Mouse (Mus musculus) spleen, postnatal 36 days (tissue): ENCODE results near the gene Lrrfip1.

Experiments used
- DNase-seq, 2 experiments: peaks; one replicate each; pipeline ENCODE4 v3.0.0; 2022; ENCODE audit warnings: low spot score in 2 of 2, mixed read lengths in 1 of 2

The Lrrfip1 gene

DNA sequence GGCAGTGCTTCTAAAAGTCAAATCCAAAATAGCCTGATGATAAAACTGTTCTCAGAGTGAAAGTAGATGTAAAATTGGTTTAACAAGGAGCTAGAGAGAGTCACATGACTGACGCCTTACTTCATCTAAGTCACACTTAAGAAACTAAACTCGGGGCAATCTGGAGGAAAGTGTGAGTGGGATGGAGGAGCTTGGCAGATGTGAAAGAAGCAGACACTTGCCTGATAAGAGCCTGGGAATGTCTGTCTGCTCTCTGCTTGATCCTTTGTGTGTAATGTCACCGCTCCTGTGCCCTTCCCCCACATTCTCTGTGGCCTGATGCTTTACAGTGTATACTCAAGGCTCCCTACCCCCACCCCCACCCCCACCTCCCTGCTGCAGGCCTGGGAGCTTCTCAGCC lies 87.8 kb downstream of the Lrrfip1 start:
- DNase-seq: no peak

DNA sequence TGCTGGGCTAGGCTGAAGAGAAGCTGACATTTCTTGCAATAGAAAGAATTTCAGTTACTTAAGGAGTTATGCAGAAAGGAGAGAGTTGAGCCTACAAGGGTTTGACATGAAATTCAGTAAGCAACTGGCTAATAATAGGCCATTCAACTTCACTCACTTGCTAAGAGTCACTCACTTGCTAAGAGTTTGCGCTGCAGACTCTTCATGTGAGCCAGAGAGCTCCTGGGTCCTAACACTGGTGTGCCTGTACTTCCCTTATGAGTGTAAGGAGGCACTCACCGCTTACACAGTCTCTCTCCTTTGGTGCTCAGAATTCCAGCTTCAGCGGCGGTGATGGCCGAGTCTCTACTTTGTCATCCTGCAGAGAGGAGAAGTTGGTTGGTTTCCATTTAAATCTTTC lies 88.2 kb downstream of the Lrrfip1 start:
- no peak for DNase-seq

GRCm38 (mm10) chr1:91088027-91088426 lies 89.5 kb downstream of the Lrrfip1 start:
- no peak for DNase-seq

GRCm38 (mm10) chr1:91088941-91089340 lies 90.4 kb downstream of the Lrrfip1 start:
- no peak for DNase-seq

GRCm38 (mm10) chr1:91090456-91090855 lies 91.9 kb downstream of the Lrrfip1 start:
- no peak for DNase-seq

DNA sequence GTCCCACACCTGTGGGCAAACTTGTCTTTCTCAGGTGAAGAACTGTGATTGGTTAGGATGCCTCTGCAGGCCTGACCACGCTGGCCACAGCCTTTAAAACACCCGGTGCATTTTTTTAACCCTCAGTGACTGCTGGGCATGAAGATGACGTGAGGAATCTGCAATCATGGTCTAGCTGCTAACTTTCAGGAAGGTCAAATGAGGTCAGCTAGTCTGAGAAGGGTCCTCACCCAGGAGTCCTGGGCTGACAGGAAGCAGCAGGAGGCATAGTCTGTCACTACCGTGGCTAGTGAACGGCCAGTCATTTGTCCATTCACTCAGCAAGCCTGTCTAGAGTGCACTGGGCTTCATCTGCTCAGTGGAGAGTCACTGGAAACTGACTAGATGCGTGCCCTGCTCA lies 93.9 kb downstream of the Lrrfip1 start:
- no peak for DNase-seq

DNA sequence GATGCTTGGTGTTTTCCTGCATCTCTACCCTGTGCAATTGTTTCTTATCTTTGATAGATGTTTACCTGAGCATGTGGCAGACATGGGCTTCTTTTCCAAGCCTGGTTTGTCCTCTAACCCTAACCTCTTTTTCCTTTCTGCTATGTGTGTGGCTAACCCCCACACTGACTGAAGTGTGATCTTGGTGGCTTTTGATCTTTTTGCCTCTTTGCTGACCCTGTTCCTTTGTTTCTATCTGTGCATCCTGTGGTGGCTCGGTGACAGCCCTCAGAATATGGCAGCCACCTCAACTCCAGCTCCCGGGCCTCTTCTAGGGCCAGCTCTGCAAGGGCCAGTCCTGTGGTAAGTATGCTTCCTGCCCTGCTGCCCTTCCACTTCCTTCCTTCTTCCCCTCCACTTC lies 94.8 kb downstream of the Lrrfip1 start:
- no peak for DNase-seq

DNA sequence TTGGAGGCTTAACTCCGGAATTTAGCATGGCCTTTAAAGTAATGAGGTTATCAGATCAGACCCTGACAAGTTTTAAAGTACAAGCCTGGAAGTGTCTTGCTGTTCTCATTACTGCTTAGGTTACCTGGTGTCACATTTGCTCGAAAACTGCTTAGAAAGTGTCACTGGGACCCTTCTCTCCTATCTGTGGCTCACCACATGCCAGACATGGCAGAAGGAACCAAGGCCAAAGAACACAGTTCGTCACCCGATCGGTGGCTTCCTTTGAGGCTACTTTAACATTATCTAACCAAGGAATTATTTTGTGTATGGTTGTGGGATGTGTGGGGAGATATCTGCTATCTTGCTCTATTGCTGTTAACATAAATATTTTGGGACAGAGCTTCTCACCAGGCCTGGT lies 95.5 kb downstream of the Lrrfip1 start:
- no peak for DNase-seq

DNA sequence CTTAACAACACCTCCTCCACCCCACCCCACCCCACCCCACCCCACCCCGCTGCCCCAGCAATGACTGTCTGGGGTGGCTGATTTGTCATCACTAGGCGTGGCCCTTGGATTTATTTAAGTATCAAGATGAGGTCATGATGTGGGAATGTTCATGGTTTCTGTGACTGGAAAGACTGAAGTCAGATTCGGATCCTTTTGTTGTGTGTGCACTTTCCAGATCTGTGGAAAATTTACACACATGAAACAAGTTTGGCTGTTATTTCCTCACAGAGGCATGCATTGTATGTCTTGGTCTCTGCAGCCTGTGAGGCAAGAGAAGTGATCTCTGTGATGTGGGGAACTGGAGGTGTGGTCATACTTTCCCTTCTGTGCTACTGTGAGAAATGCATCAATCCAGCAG lies 96.7 kb downstream of the Lrrfip1 start:
- DNase-seq: no peak

DNA sequence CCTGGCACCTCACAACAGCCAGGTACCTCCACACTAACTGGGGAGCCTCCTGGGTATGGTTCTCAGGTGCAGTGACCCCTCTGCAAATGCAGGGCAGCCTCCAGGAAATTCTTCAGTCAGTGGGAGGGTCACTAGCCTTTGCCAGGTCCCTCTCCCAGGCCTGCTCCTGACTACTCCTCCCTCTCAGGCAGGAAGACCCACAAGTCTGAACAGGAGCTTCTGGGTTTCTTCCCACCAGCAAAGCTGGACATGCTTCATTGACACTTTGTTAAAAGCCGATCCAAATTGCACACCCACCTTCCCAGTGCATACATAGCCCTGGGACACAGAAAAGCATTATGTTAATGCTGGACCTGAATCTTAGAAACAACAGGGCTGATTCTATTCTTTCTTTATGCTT lies 97.3 kb downstream of the Lrrfip1 start:
- no peak for DNase-seq

DNA sequence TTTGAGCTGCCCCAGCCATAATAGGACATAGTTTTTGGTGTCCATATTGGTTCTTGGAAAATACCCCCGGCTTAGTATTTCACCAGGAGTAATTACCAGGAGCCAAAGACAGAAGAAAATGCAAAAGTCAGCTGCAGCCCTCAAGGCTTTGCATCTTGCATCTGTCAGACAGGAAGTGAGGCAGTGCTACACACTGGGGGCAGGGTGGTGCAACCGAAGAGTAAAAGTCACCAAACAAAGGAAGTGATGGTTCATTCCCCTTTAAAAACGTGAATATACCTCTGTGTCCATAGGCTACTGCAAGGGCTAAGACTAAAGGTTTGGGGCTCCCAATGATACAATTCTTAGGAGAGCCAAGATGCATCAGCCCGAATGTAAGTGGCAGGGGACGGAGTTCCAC lies 98.0 kb downstream of the Lrrfip1 start:
- peak; percentile 66 to 69 for DNase-seq

DNA sequence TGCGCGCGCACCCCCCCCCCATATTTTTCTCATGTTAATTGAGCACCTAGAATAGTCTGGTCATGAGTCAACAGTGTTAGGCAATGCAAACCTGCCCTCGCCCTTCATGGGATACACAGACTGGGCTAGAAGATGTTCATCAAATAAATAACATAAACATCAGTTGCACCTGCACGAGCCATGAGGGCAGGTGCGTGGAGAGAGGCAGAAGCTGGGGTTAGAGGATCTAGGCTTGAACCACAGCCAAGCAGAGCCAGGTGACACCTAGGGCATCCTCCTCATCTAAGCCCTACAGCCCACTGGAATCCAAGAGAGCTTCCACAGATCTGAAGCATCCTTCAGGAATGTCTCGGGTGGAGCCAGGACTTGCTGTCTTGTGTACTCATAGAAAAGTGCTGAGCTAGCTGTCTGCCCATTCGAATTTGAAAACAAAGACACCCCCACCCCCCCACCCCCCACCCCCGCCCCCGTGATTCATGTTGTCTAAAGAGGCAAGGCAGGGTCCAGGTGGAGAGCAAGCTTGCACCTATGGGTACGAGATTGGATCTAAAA lies 98.8 kb downstream of the Lrrfip1 start:
- no peak for DNase-seq

GRCm38 (mm10) chr1:91098887-91099286 lies 100.3 kb downstream of the Lrrfip1 start:
- DNase-seq: peak; percentile 58 to 66

GRCm38 (mm10) chr1:91101709-91102440 lies 103.3 kb downstream of the Lrrfip1 start:
- no peak for DNase-seq

DNA sequence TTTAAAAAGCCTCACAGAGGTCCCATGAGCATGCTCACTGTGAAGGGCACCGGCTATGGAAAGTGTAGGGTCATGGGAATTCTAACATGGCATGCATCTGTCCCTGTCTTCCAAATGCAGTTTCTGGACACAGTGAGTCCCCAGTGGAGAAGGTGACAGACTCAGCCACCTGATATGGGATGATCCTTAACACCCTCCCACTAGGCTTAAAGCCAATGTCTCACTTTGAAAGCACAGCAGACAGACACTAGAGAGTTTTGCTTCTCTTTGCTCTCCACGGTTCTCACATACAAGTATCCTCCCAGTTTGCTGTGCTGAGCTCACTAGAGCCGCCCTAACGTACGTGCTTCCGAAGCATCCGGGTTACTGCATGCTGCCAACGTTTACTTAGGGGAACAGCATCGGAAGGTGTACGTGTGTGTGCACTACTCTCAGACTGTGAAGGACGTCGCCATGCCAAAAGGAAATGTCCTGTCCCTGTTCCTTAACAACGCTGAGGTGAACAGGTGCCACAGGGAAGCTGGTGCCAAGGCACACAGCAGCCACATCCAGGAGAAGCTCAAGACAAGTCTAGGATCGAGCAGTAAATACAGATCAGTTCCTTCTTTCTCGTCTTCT lies 104.9 kb downstream of the Lrrfip1 start:
- DNase-seq: no peak

DNA sequence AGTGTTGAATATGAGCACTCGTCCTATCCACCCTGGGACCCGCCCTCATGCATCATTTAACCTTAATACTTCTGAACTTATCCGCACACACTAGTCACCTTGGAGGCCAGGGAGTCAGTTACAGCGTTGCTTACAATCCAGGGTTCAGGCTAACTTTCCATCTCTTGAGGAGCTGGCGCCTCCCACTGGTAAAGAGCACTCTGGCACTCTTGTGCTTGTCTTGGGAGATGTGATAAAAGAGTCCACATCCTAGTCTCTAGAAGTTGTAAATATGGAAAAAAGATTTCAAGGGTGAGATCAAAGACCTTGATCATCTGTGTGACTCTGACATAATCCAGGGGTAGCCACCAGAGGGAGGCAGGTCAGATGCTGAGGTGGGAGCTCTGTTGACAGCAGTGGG lies 109.0 kb downstream of the Lrrfip1 start:
- no peak for DNase-seq

- no peak for DNase-seq
These were observed 110.8 kb downstream of the Lrrfip1 start for GRCm38 (mm10) chr1:91109302-91109701.

DNA sequence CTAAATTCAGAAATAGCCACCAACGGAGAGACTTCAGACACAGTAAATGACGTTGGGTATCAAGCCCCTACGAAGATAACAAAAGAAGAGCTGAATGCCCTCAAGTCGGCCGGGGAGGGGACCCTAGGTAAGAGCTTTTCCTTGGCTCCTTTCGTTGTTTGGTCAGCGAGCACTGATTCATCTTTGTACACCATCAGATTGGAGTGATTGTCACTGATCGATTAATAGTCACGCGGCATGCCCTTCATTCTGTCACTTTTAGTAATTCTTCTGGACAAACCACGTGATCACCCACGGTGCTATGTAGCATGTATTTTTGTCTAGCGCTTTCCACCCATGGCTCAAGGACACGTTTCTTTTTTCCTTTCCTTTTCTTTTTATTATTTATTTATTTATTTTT lies 113.6 kb downstream of the Lrrfip1 start:
- no peak for DNase-seq

DNA sequence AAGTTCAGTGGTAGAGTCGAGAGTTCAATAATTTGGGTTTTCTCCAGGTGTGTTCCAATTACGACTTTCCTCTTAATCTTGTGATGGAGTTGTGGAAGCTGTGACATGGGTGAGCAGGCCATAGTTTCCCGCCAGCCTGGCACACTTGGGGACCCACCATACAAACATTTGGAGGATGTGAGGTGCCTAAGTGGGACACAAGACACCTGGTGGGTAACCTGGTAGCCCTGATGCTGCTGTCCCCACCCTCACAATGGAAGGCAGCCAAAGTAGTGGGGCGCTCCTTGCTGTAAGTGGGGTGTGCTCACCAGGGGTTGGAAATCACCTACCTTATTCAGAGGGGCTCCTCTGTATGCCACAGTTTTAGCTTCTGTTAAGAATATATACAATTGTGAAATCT lies 114.1 kb downstream of the Lrrfip1 start:
- no peak for DNase-seq

GRCm38 (mm10) chr1:91122121-91122520 lies 123.6 kb downstream of the Lrrfip1 start:
- no peak for DNase-seq

- DNase-seq: no peak
These were observed 124.5 kb downstream of the Lrrfip1 start for GRCm38 (mm10) chr1:91123004-91123403.

DNA sequence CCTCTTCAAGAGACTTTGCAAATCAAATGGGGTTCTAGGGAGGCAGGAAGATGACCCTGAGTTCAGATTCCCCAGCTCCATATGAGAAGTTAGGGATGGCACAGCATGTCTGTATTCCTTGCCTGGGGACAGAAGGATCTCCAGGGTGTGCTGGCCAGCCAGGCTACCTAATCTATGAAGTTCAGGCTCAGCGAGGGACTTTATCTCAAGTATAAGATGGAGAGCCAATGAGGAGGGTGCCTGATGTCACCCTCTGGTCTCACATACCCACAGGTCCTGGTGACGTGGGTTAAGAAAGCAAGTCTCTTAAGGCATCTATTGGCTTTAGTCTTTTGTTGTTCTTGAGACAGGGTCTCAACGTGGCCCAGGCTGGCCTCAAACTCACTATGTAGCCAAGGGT lies 124.9 kb downstream of the Lrrfip1 start:
- DNase-seq: no peak

GRCm38 (mm10) chr1:91128849-91129248 lies 130.3 kb downstream of the Lrrfip1 start:
- DNase-seq: no peak
